Mouse (Mus musculus): ENCODE data around the gene Snx32. TPM values are rescaled to one million over a fixed set of nuclear protein-coding genes. Genes with fewer than 3 reads are reported as not detected.

Gene Snx32
- total and polyA plus RNA-seq, 3 experiments: 2.0 to 12.0 (median 9.8) TPM

DNA sequence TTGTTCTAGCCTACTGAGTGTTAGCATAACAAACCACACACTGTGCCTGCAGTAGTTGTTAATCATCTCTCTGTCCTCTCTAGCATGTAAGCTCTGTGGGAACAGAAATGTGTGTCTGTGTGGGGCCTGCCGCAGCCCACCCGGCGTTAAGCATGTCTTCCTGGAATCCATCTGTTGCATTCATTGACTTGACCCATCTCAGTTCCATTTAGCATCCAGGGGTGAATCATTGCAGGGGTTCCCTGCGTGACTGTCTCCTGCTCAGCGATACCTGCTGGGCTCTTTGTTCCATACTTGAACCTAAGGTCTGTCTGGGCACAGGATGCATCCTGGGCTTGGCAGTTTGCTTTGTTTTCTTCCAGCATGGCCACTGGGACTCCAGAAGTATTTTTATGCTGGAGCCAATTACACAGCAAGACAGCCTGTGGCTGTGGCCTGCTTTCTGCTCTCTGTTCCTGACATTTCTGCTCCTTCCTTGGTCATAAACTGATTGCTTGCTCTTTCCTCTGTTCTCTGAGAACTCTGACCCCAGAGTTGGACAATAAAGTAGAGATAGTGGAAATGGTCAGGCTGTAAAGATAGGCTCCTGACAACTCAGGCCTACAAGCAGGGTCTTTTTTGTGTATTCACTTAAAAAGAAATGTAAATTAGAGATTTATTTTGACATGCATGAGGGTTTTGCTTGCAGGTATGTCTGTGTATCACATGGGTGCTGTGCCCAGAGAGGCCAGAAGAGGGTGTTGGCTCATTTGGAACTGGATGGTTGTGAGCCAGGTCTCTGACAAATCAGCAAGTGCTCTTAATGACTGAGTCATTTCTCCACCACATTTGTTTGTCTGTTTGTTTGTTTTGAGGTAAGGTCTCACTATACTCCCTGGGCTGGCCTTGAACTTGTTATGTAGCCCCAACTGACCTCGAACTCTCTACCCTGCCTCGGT is 5.8 kb upstream of the Snx32 start:
- DNase-seq (ENCODE audit: low spot score): no peak
- no peak overlapping the region for H3K4me3 ChIP-seq (ENCODE audit: low read depth, low read length)
- H3K27me3 ChIP-seq (ENCODE audit: insufficient read depth, low read length): peaks cover under 1% of the 10 kb centered on the region; the same call in 1 of the 2 replicates
- ATAC-seq (ENCODE audit: extremely low read depth, insufficient number of reproducible peaks, low FRiP score, poor library complexity, severe bottlenecking): no peak
- TF ChIP-seq POLR2AphosphoS5 (IDR thresholded peaks at IDR 0.05; ENCODE audit: insufficient replicate concordance, low read depth, low read length) (no peak), GATA1 (IDR thresholded peaks at IDR 0.05; ENCODE audit: borderline replicate concordance, low read length) (no peak), TAL1 (conservative IDR thresholded peaks at IDR 0.05; ENCODE audit: low read depth, low read length) (no peak), GATA2 (IDR thresholded peaks at IDR 0.05; ENCODE audit: borderline replicate concordance, low read depth, low read length) (no peak), CTCF (IDR thresholded peaks at IDR 0.05; ENCODE audit: low read depth, low read length) (no peak)
- H3K4me1 ChIP-seq (ENCODE audit: insufficient read depth, low read depth, low read length): peaks cover 41% of the 10 kb centered on the region
- H3K9me3 ChIP-seq (replicated peaks): no peaks in the 10 kb centered on the region
- no peaks in the 10 kb centered on the region for H3K36me3 ChIP-seq (replicated peaks)

DNA sequence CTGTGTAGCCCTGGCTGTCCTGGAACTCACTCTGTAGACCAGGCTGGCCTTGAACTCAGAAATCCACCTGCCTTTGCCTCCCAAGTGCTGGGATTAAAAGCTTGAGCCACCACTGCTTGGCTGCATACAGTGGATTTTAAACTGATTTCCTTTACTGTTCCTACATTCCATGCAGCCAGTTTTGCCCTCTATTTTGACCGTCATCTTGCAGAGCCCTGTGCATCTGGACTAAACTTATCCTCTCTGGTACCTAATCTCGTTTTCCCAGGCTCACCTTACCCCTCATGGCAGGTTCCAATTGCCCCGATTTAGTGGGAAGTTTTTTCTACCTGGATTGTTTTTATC is 2.6 kb upstream of the Snx32 start:
- Histone ChIP-seq H3K4me1 (ENCODE audit: insufficient read depth, low read depth, low read length) (peaks cover 58% of the 10 kb centered on the region), H3K27me3 (ENCODE audit: insufficient read depth, low read length) (no peaks in the 10 kb centered on the region; the same call in 1 of the 2 replicates), H3K4me3 (ENCODE audit: low read depth, low read length) (peak overlapping the region; percentile 13; the same call in 1 of the 2 replicates), H3K36me3 (replicated peaks) (no peaks in the 10 kb centered on the region), H3K9me3 (replicated peaks) (no peaks in the 10 kb centered on the region)
- ATAC-seq (ENCODE audit: extremely low read depth, insufficient number of reproducible peaks, low FRiP score, poor library complexity, severe bottlenecking) (no peak), DNase-seq (ENCODE audit: low spot score) (no peak)
- TF ChIP-seq GATA1 (IDR thresholded peaks at IDR 0.05; ENCODE audit: borderline replicate concordance, low read length): no peak
- TF ChIP-seq CTCF (IDR thresholded peaks at IDR 0.05; ENCODE audit: low read depth, low read length): no peak
- TF ChIP-seq TAL1 (conservative IDR thresholded peaks at IDR 0.05; ENCODE audit: low read depth, low read length): no peak

DNA sequence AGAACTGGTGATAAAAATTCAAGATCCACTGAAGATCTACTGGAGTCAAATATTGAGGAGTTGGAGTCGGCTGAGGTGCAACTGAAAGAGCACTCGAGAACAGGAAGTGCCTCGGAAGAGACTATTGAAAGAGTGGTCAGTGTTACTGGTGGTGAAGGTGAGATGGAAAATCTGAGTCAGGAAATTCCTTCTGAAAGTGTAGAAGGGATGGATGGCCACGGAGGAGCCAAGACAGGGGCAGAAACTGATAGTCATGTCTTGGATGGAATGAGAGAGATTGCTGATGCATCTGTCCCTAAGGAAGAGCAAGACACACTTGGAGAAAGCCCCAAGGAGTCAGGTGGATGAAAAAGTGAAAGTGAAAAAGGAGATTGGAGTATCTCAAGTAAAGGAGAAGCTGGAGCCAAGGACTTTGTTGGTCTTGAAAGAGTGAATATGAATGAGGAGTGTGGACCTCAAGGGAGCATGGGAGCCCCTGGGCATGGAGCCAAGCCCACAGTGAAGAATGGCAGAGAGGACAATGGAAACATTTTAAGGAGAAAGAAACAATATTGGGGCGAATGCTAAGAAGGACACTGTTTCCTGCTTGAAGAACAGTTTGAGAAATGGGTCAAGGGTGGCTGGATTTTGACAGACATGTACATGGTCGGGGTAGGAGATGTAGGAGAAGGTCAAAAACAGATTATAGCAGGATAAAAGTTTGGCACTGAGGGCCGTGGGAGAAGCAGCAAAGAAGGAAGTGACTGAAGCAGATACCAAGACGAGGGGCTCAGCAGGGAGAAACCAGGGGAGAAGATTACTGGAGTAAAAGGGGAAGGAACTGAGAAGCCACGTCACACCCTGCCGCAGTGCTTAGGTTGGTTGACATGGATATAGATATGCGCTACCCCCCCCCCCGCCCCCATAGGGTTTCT is 2.0 kb upstream of the Snx32 start:
- H3K4me1 ChIP-seq (ENCODE audit: insufficient read depth, low read depth, low read length): peaks cover 56% of the 10 kb centered on the region
- ATAC-seq (ENCODE audit: extremely low read depth, insufficient number of reproducible peaks, low FRiP score, poor library complexity, severe bottlenecking) (no peak), DNase-seq (ENCODE audit: low spot score) (peak; percentile 63)
- H3K27me3 ChIP-seq (ENCODE audit: insufficient read depth, low read length): no peaks in the 10 kb centered on the region; the same call in 1 of the 2 replicates
- H3K9me3 ChIP-seq (replicated peaks): no peaks in the 10 kb centered on the region
- H3K4me3 ChIP-seq (ENCODE audit: low read depth, low read length): peak overlapping the region; percentile 13; the same call in 1 of the 2 replicates
- no peaks in the 10 kb centered on the region for H3K36me3 ChIP-seq (replicated peaks)
- TF ChIP-seq TAL1 (conservative IDR thresholded peaks at IDR 0.05; ENCODE audit: low read depth, low read length) (no peak), GATA1 (IDR thresholded peaks at IDR 0.05; ENCODE audit: borderline replicate concordance, low read length) (no peak), GATA2 (IDR thresholded peaks at IDR 0.05; ENCODE audit: borderline replicate concordance, low read depth, low read length) (no peak), CTCF (IDR thresholded peaks at IDR 0.05; ENCODE audit: low read depth, low read length) (no peak), POLR2AphosphoS5 (IDR thresholded peaks at IDR 0.05; ENCODE audit: insufficient replicate concordance, low read depth, low read length) (no peak)

DNA sequence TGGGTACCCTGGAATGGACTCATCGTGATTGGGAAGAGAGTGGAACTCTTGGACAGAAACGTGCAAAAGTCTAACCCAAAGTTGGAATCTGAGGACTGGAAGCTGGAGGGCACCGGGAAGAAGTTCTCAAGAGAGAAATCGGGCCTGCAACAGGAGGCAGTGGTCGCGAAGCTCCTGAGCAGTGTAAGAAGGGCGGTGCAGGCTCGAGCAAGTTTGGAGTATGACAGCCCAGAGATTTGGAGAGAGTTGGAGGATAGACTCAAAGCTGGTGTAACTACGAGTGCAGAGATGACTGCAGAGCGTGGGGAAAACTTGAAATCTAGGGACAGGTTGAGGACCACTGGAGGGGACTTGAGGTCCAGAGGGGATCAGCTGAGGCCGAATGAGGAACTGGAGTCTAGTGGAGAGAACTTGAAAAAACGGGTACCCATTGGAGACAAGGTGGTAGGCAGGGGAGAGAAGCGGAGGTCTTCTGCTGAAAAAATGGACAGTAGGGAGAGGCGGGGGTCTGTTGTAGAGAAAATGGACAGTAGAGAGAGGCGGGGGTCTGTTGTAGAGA is 815 bp upstream of the Snx32 start:
- Histone ChIP-seq H3K4me1 (ENCODE audit: insufficient read depth, low read depth, low read length) (peaks cover 52% of the 10 kb centered on the region), H3K4me3 (ENCODE audit: low read depth, low read length) (peak overlapping the region; percentile 72), H3K27me3 (ENCODE audit: insufficient read depth, low read length) (no peaks in the 10 kb centered on the region), H3K36me3 (replicated peaks) (peaks cover 2% of the 10 kb centered on the region), H3K9me3 (replicated peaks) (no peaks in the 10 kb centered on the region)
- TF ChIP-seq POLR2AphosphoS5 (IDR thresholded peaks at IDR 0.05; ENCODE audit: insufficient replicate concordance, low read depth, low read length): no peak
- DNase-seq (ENCODE audit: low spot score): no peak
- no peak for ATAC-seq (ENCODE audit: extremely low read depth, insufficient number of reproducible peaks, low FRiP score, poor library complexity, severe bottlenecking)

DNA sequence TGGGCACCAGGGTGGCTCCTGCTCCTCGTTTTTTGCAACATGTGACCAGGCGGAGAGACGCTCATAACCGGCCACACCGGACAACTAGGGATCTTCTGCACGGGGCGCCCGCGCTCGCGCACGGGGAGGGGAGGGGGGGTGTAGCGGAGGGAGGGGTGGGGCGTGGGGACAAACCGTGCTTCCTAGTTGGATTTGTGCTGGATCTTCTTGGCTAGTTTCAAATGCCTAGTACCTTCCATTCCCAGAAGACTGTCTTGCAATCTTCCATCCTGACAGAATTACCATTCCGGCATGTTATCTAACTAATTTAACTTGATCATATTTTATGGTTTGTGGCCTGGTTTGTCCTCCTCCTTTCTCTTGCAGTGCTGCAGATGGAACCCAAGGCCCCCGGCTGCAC is 6.7 kb downstream of the Snx32 start, which contains the start of gene 1700020D05Rik:
Gene 1700020D05Rik (minus strand): TSS at position 101 of the 400 bp plus-strand sequence.
- H3K4me3 ChIP-seq (ENCODE audit: low read depth, low read length): no peak within 1 kb of the TSS
- H3K9me3 ChIP-seq (replicated peaks): no peaks in the 10 kb centered on the region
- H3K36me3 ChIP-seq (replicated peaks): peaks cover 33% of the 10 kb centered on the region
- no peaks in the 10 kb centered on the region for H3K27me3 ChIP-seq (ENCODE audit: insufficient read depth, low read length)
- no peak for TF ChIP-seq CTCF (IDR thresholded peaks at IDR 0.05; ENCODE audit: low read depth, low read length)
- no peak for TF ChIP-seq GATA1 (IDR thresholded peaks at IDR 0.05; ENCODE audit: borderline replicate concordance, low read length)
- no peak for TF ChIP-seq POLR2AphosphoS5 (IDR thresholded peaks at IDR 0.05; ENCODE audit: insufficient replicate concordance, low read depth, low read length)
- no peak for TF ChIP-seq GATA2 (IDR thresholded peaks at IDR 0.05; ENCODE audit: borderline replicate concordance, low read depth, low read length)
- TF ChIP-seq TAL1 (conservative IDR thresholded peaks at IDR 0.05; ENCODE audit: low read depth, low read length): no peak
- DNase-seq (ENCODE audit: low spot score) (no peak), ATAC-seq (ENCODE audit: extremely low read depth, insufficient number of reproducible peaks, low FRiP score, poor library complexity, severe bottlenecking) (no peak)
- H3K4me1 ChIP-seq (ENCODE audit: insufficient read depth, low read depth, low read length): no peaks in the 10 kb centered on the region
